Mouse (Mus musculus) small intestine, adult 2 months (tissue): ENCODE data around the gene Slc6a6.

Source experiments
- CTCF ChIP-seq: fragments of 200-500 bp; IDR thresholded peaks from 2 replicates; pipeline ENCODE4 v1.5.1; 2012; ENCODE audit warnings: low read depth, mild to moderate bottlenecking, control low read depth, inconsistent platforms, low read length, moderate library complexity, mixed read lengths; ENCODE audit not compliant: insufficient replicate concordance, insufficient read length; ENCODE audit errors: extremely low read depth
- POLR2A ChIP-seq: fragments of 200-500 bp; IDR thresholded peaks from 2 replicates; pipeline ENCODE4 v1.6.1; 2012; ENCODE audit warnings: low read depth, mild to moderate bottlenecking, control low read depth, inconsistent platforms, low read length, moderate library complexity

GRCm38 (mm10) chr6:91732138-91732537 is 48.3 kb downstream of the Slc6a6 start:
- no peak for TF ChIP-seq POLR2A
- no peak for TF ChIP-seq CTCF
